Mouse (Mus musculus): ENCODE results near the gene Lifr. TPM values are rescaled to one million over a fixed set of nuclear protein-coding genes. Genes with fewer than 3 reads are reported as not detected.
A peak's percentile ranks its signal among the peaks of the same experiment; 100 is the strongest.

Lifr gene
- total RNA-seq, 2 experiments from 2014 or later, result 44.0 to 45.5 TPM

DNA sequence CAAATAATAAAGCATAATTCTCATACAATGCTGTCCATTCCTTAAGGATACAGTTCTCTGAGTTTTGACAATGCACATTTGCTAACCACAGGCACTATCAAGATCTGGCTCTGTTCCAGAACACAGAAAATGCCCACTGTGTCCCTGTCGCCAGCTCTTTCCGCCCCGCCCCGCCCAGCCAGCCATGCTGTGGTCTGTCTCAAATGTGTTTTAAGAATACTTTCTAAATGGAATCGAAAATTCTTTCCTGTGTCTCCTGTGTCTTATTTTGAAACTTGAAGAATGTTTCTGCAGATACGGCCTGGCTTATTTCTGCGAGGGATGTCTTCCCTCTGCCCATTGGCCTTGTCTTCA, 64.3 kb downstream of the Lifr start:
- no peak for DNase-seq (ENCODE audit: low spot score in 2 of 2)

DNA sequence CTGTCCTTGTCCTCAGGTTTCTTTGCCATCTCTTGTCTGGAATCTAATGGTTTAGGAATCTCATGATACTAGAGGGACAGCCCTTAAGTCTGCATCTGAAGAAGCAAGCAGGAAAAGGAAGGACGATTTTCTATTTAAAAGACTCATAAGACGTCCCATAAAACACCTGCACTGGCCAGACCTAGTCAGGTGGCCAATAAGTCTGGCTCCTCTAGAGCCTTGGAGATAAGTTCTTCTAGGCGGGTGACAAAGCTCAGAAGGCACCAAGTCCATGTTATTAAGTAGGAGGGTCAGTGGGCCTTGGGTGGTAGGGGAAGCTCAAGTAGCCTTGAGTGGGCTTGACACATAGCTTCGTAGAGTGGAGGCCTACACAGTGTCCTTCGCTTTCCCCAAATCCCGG, 67.2 kb downstream of the Lifr start:
- no peak for DNase-seq (ENCODE audit: low spot score in 2 of 2)

DNA sequence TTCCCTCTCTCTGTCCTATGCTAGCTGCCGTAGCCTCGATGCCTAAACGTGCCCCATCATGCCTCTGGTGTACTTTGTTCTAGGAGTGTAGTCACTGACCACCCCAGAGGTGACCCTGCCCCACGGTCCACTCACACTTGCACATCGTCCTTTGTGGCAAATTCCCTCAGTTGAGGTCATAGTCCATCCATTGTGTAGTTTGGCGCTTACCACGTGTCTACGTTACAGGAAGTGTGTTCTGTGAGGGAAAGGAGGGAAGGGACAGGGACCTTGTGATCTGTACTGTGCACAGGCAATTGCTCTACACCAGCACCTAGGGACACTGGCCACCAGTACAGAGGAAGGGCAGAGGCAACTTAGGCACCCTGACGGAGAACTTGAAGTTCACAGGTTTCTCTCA, 69.5 kb downstream of the Lifr start:
- no peak for DNase-seq (ENCODE audit: low spot score in 2 of 2)

DNA sequence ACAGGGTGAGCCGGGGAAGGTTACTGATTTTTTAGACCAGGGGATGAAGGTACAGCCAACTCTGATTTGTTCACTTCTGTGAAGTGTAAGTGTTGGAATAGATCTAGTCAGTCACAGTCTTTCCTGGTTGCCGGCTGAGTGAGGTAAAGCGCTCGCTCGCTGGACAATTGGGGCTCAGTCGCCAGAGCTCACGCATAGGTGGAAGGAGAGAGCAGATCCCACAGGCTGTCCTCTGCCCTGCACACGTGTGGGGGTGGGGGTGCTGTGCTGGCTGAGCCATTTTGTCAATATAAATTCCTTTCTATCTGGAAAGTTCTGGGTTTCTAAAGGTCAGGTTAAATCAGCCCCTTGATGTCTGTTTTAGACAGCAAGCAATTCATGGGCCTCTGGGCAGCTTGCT, 69.9 kb downstream of the Lifr start:
- DNase-seq (ENCODE audit: low spot score in 2 of 2), result no peak

DNA sequence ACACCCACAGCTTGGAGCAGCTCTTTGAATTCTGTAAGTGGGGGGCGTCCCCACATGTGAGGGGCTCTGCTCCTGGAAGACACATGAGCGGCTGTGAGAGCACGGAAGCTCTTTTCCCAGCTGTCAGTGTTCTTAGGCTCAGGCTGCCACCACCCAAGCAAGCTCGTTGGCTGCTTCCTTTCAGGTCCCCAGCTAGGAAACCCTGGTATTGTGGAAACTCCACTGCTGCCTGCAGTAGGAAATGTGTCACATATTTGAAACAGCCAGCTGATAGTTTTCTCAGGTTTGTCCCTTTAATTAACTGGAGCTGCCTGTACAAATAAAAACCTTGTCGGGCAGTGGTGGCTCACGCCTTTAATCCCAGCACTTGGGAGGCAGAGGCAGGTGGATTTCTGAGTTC, 73.4 kb downstream of the Lifr start:
- no peak for DNase-seq (ENCODE audit: low spot score in 2 of 2)

DNA sequence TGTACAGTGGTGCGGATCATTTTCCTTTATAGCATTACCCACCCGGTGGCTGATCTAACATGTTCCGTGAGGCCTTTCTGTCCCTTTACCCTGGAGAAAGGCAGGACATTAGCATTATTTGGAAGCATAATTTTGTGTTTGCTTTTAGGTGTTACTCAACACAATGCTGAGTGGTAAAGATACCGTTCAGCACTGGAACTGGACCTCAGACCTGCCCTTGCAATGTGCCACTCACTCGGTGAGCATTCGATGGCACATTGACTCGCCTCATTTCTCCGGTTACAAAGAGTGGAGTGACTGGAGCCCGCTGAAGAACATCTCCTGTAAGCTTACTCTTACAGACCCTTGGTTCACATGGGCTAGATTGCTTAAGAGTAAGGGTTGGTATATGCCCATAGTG, 76.3 kb downstream of the Lifr start:
- no peak for DNase-seq (ENCODE audit: low spot score in 2 of 2)

DNA sequence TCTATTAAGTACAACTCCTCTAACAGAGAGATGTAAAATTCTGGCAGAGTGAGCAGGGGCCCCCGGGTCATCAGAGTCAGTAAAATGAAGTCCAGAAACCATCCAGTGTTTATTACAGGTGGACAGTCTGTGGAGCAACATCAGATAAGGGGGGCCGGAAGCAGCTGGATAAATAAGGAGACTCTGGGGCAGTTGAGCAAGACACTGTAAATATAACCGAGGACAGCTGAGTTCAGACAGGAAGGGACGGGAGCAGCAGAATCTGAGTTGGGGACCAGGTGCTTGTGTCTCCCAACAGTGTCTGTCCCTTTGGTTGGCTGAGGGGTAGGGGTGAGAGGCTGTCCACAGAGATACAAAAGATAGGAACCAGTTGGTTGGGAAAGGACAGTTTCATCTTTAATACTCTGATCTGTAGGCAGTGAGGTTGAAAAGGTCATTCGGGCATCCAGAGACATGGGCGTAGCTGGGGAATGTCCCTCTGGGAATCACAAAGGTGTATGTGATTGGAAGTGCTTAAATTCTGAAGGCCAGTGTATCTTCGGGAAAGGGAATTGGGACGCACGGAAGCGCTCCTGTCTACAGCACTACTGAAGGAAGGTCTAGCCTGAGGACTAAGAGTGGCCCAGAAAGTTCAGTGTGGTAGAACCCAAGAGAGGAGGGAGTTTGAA, 77.0 kb downstream of the Lifr start:
- no peak for DNase-seq (ENCODE audit: low spot score in 2 of 2)

DNA sequence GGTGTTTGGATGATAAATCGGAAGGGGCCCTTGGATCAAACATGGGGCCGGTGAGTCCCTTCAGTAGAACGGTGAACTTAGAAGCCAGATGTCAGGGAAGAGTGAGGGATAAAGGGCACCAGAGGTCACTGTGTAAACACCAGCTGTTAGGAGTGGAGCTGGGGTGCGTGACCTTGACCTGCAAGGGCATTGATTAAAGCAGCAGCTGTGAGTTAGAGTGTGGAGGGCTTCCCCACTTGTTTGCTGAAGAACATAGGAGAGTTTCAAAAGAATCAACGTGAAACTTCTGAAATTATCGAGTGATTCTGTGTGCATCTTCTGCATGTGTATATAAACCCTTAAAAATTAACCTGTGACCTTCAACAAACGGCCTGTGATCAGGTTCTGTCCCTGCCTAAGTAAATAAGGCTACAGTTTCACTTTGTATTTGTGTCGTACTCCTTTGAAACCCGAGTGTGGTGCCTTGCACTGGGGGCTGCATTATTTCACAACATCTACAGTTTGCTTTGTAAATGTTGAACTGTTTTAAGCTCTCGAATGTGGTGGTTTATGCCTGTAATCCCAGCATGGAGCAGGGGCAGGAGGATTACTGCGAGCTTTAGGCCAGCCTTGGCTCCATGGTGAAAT, 77.6 kb downstream of the Lifr start:
- no peak for DNase-seq (ENCODE audit: low spot score in 2 of 2)

DNA sequence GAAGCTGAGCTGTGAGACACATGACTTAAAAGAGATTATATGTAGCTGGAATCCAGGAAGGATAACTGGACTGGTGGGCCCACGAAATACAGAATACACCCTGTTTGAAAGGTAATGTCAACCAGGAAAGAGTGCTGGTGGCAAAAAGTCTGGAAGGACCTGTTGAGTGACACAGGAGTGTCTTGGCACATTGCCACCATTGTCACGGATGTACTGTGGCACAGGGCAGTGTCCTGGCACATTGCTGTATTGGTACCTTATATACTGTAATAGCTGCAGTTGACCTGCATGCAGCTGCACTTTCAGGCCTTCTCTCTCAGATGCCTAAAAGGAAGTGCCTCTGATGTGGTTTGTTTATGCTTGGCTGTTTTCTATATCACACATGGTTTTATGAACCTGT, 82.5 kb downstream of the Lifr start:
- no peak for DNase-seq (ENCODE audit: low spot score in 2 of 2)

DNA sequence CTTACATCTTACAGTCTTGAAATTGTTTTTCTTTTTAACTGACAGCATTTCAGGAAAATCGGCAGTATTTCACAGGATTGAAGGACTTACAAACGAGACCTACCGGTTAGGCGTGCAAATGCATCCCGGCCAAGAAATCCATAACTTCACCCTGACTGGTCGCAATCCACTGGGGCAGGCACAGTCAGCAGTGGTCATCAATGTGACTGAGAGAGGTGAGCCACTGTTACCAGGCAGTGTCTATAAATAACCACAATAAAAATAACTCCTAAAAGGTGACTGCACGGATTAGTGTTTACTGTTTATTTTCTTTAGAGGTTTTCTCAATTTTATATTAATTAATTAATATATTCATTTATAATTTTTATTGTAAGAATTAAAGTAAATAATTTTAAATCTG, 82.9 kb downstream of the Lifr start:
- DNase-seq (ENCODE audit: low spot score in 2 of 2), result no peak

DNA sequence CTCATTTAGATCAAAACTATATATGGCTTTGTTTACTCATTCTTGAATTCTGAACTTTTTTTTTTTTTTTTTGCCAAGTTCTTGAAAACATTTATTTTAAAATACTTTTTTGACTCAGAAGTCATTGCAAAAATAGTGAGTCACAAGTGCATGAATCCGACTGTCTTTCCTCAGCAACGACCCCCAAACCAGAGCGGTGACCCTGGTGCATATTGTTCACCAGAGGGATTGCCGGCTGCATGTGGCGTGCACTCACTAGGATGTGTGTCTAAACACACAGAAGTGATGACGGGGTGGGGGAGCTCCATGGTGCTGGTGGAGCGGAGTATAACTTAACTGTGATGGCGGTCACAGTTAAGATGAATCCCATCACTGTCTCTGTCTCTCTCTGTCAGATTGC, 83.4 kb downstream of the Lifr start:
- no peak for DNase-seq (ENCODE audit: low spot score in 2 of 2)

DNA sequence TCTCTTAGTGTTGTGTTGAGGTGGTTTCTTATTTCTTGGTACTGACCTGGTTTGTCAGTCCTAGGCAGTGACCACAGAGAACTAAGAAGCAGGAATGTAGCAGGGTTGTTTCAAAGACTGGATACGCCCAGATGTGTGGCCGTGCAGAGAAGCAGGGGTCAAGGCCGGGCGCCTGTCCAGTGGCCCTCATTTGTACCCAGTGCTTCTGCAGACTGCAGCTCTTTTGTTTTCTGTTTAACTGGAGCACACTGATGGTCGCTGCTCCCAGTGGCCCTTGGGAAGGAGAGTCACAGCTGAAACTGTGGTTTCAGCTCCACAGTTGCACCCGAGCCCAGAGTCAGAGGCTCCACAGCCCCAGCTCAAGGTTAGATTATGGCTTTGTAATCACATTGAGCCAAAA, 90.2 kb downstream of the Lifr start:
- DNase-seq (ENCODE audit: low spot score in 2 of 2), result no peak

DNA sequence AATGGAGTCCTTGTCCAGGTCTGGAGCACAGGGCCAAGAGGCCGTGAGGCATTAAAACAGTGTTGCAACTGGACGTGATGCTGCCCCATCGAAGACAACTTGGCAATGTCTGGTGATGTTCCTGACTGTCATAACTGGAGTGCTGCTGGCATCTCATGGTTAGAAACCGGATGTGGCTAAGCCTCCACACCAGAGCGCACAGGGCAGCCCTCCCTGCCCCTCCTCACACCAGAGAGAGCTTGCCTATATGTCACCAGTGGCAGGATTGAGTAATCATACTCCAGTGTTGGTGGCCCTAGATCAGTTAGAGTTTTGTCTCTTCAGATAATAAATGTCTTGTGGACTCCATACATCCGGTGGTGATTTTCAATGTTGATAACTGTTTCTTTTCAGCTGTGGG, 97.3 kb downstream of the Lifr start:
- no peak for DNase-seq (ENCODE audit: low spot score in 2 of 2)

DNA sequence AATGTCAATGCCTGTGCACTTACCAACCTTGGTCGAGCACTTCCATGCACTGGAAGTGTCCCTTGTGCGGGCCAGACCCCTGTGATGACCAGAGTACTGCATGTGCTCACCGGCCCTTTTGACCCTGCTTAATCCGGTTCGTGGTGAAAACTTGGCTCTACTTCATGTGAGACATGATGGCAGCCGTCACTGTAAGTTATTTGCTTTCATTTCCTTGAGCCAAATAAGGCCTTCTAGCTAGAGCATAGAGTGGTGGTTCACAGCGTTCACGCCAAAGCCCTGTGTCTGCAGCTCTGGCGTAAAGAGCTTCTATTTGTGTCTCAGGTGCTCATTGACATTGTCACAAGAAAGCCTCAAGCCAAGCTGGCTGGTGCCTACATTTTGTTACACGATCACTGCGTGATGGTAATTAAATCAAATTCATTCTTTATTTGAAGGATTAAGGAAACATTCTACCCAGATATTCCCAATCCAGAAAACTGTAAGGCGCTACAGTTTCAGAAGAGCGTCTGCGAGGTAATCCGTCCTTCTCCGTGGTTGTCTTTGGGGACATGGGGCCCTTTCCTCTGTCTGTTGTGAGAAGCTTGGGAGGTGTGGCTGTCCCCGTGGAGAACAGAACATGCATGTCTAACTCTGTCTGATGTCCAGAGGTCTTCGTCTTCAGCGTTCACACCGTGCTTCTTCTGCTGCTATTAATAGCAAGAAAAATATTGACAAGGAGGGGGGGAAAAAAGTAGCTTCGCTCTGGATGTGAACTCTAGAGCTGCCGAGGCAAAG, 99.5 kb downstream of the Lifr start:
- no peak for DNase-seq (ENCODE audit: low spot score in 2 of 2)

DNA sequence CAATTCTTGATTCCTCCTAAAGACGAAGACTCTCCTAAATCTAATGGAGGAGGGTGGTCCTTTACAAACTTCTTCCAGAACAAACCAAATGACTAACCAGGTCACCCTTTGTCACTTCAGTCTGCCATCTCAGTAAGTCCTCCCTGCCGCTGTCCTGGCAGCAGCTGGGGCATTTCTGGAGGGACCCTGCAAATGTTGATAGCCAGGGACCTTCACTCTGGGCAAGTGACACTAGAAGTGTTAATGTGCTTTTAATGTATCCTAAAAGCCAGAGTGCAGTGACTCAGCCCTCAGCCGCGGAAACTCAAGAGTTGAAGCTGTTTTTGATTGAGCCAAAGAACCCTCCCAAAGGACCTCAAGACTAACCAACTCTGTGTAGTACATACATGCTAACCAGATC, 100.7 kb downstream of the Lifr start:
- no peak for DNase-seq (ENCODE audit: low spot score in 2 of 2)

DNA sequence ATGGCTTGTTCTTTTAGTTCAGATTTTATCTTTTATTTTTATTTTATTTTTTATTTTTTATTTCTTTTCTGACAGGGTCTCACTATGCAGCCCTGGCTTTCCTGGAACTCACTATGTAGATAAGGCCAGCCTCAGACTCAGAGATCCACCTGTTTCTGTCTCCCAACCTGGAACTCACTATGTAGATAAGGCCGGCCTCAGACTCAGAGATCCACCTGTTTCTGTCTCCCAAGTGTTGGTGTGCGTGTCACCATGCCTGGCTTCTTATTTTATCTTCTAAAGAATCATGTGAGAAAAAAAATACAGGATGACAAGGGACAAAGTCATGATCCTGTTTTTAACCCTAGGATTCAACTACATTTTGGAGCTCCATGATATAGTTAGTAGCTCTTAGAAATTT, 102.2 kb downstream of the Lifr start:
- DNase-seq (ENCODE audit: low spot score in 2 of 2), result no peak

DNA sequence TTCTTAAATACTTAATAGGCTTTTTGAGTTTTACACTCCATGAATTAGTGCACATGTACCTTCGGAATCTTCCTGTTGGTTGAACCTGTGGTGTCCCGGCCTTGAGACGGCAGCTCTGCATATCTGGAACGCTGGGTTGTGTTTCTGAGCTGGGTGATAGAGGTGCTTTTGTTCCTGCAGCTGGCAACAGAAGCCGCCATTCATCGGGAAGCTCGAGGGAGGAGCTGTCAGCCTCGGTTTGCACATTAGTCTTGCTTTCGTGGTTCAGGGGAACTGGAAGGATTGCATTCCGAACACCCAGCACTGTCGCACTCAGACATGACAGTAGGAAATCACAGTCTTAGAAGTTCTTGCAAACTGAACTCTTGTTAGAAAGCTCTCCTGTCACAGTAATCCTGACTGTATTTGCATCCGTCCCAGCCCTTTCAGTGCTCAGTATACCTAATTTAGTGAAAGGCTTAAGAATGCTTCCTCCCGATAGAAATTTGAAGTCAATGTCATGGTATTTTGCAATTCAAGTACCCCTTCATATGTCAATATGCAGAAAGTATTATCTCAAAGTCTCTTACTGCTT, 103.8 kb downstream of the Lifr start:
- peak; percentile 40 to 49 for DNase-seq (ENCODE audit: low spot score in 2 of 2)

DNA sequence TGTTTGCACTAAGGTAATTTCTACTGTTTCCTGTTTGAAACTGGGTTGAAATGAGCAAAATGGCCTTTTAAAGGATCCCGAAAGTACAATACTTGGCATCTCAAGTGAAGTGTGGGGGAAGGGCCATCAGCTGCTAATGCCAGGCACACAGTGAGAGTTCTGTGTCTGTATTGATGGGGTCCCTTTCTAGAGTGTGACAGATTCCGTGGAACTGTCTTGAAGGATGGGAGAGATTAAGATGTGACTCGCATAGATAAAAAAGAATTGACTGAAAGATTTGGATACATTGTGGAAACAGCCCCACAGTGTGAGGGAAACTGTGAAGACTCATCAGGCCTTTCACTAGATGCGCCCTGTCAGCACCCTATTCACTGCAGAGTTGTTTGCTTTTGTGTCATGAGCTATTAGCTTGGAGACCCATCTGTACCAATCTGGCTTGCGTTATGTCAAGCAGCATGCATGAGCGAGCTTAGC, 104.4 kb downstream of the Lifr start:
- DNase-seq (ENCODE audit: low spot score in 2 of 2), result peak; percentile 26 to 49

DNA sequence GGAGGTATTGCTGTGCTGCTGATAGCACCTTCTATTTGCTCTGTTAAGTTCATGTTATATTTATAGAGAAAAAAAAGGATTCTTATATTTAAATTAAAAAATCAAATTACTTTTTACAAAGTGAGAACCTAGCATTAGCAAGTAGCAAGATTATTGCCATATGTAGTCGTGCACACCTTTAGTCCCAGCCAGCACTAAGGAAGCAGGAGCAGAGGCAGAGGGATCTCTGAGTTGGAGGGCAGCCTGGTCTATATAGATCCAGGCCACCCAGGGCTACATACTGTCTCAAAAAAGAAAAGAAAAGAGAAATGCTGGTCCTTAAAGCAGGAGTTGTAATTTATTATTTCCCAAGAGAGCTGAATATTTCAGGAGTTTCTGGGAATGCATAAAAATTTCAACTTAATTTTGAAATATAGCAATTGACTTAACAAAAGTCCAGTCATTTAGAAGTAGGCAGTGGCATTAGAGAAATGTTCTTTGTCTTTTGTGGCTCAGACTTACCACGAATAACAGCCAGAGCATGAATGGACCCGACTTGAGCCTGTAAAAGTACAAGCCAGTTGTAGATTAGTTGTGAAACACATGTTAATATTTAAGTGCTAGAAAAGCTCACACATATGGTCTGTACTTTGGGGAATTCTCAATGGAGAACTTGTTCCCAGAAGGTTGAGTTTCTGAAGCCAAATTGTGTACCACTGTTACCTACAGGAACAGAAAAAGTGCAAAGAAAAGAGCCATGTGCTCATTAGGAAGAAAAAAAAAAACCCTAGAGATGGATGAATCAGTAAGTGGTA, 107.4 kb downstream of the Lifr start:
- no peak for DNase-seq (ENCODE audit: low spot score in 2 of 2)

DNA sequence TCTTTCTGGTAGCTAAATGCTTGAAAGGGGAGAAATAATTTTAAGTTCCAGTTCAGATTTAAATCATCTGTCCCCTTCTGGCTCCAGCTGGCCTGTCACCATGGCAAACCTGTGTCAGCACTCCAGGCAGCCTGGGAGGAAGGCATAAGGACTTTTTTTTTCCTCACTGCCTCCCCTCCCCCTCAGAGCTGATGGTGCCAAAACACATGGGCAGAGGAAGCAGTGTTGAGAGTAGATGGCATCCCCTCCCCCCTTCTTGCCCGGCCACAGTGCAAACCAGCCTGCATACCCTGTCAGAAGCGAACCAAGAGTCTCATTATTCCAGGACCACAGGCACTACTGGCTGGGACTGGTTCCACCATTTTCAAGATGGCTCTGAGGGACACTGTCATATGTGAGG, 108.4 kb downstream of the Lifr start:
- DNase-seq (ENCODE audit: low spot score in 2 of 2), result peak; percentile 59 to 68

DNA sequence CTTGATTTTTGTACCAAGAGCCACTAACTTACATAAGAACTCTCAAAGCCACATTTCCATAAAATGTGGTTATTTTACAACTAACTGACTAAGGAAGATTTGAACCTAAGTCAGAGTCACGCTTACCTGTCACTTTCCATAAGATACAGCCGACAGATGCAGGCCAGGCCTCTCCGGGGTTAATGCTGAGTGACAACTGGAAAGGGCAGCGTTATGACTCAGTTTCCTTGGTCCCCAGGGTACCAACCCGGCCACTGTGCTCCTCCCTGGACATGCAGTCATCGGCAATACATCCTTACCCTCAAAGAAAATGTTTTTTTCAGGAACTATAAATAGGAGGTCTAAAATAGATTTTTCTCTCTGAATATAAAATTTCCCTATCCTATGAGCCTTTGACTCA, 109.9 kb downstream of the Lifr start:
- no peak for DNase-seq (ENCODE audit: low spot score in 2 of 2)
